Mouse (Mus musculus) midbrain, embryonic 16.5 days (tissue): ENCODE measurements around the gene Junb. TPM values are rescaled to one million over a fixed set of nuclear protein-coding genes. Genes with fewer than 3 reads are reported as not detected.

Experiments used
- ATAC-seq: fragments of 200-750 bp; cut with Nextera tagmentation; 2 replicates; pipeline ENCODE4 v1.8.0; 2017; ENCODE audit warnings: moderate TSS enrichment
- H3K27ac ChIP-seq: fragments of 300-500 bp; sonication (generic); 2 replicates; pipeline ENCODE4 v1.5.1; 2014; ENCODE audit warnings: mild to moderate bottlenecking, low read length, mixed read lengths
- H3K27me3 ChIP-seq: fragments of 300-500 bp; sonication (generic); 2 replicates; pipeline ENCODE4 v1.6.1; 2014; ENCODE audit warnings: low read depth, low read length, mixed read lengths; ENCODE audit not compliant: control insufficient read depth, insufficient read depth
- H3K36me3 ChIP-seq: fragments of 300-500 bp; sonication (generic); 2 replicates; pipeline ENCODE4 v1.6.1; 2014; ENCODE audit warnings: mild to moderate bottlenecking, low read length, moderate library complexity, mixed read lengths; ENCODE audit not compliant: control insufficient read depth, insufficient read depth
- H3K4me1 ChIP-seq: fragments of 300-500 bp; sonication (generic); 2 replicates; pipeline ENCODE4 v1.6.1; 2014; ENCODE audit warnings: mild to moderate bottlenecking, low read length, mixed read lengths; ENCODE audit not compliant: control insufficient read depth, insufficient read depth
- H3K4me2 ChIP-seq: fragments of 300-500 bp; sonication (generic); 2 replicates; pipeline ENCODE4 v1.6.1; 2014; ENCODE audit warnings: mild to moderate bottlenecking, low read length, mixed read lengths
- H3K4me3 ChIP-seq: fragments of 300-500 bp; sonication (generic); 2 replicates; pipeline ENCODE4 v1.5.1; 2014; ENCODE audit warnings: low read depth, mild to moderate bottlenecking, low read length, moderate library complexity, mixed read lengths
- H3K9ac ChIP-seq: fragments of 300-500 bp; sonication (generic); 2 replicates; pipeline ENCODE4 v1.6.1; 2014; ENCODE audit warnings: low read depth, low read length, mixed read lengths
- H3K9me3 ChIP-seq: fragments of 300-500 bp; sonication (generic); replicated peaks from 2 replicates; pipeline ENCODE4 v1.6.1; 2014; ENCODE audit warnings: mild to moderate bottlenecking, low read length, mixed read lengths; ENCODE audit not compliant: control insufficient read depth, poor library complexity, severe bottlenecking
- WGBS: fragments of 180-500 bp; shearing (Covaris S2); extraction: QIAGEN DNeasy Blood & Tissue Kit; methylation state at CpG from one replicate; pipeline ENCODE4 v1.1.7; 2014; 5-methylcytosine and 5-hydroxymethylcytosine counted together
- microRNA-seq: library from miRNA; unstranded; fragments of <30 nt; microRNA quantifications from one replicate; pipeline ENCODE4, GENCODE M21; 2017
- polyA plus RNA-seq: library from polyadenylated mRNA; unstranded; fragments of >200 nt; fragmentation: Nextera tagmentation; extraction: Ambion mirVana; gene quantifications from 2 replicates; pipeline ENCODE4 v1.2.1, GENCODE M21; 2015

Junb gene
- polyA plus RNA-seq, 1 experiment from 2014 or later = 5.3 TPM

- no peaks in the 10 kb centered on the region for H3K27me3 ChIP-seq
- WGBS = 3% methylated on average over 48 of the region's 52 CpGs
- H3K4me1 ChIP-seq = peaks cover 4% of the 10 kb centered on the region
- no peaks in the 10 kb centered on the region for H3K9me3 ChIP-seq
- H3K36me3 ChIP-seq = peaks cover 33% of the 10 kb centered on the region
- peak overlapping the region; percentile 46 for H3K4me2 ChIP-seq
- peak overlapping the region; percentile 21 for H3K4me3 ChIP-seq
- ATAC-seq = peak; percentile 71
- no peak overlapping the region for H3K27ac ChIP-seq
- H3K9ac ChIP-seq = 0 out of 2 replicates have a peak overlapping the region, but pooled peaks have one; percentile 10
Observed at GRCm38 (mm10) chr8:84928456-84929306, 49.8 kb downstream of the Junb start.

GRCm38 (mm10) chr8:84927513-84927912 lies 51.0 kb downstream of the Junb start:
- Histone ChIP-seq H3K27me3 (no peaks in the 10 kb centered on the region), H3K36me3 (peaks cover 39% of the 10 kb centered on the region), H3K9me3 (no peaks in the 10 kb centered on the region), H3K27ac (no peak overlapping the region), H3K4me1 (peaks cover 3% of the 10 kb centered on the region; the same call in 1 of the 2 replicates), H3K4me3 (no peak overlapping the region), H3K9ac (no peak overlapping the region), H3K4me2 (no peak overlapping the region)
- 95% methylated on average over 1 of the region's 1 CpGs for WGBS
- no peak for ATAC-seq

GRCm38 (mm10) chr8:84925557-84925956 lies 53.0 kb downstream of the Junb start:
- H3K27me3 ChIP-seq = no peaks in the 10 kb centered on the region

More at GRCm38 (mm10) chr8:84925557-84925956, 53.0 kb downstream of the Junb start:
- Histone ChIP-seq H3K4me2 (no peak overlapping the region), H3K4me1 (peaks cover 3% of the 10 kb centered on the region; the same call in 1 of the 2 replicates), H3K36me3 (peaks cover 52% of the 10 kb centered on the region), H3K9ac (no peak overlapping the region), H3K27ac (no peak overlapping the region), H3K4me3 (no peak overlapping the region), H3K9me3 (no peaks in the 10 kb centered on the region)
- WGBS = 71% methylated on average over 7 of the region's 7 CpGs
- ATAC-seq = no peak

Small RNA genes lying within 50 kb of the gene (microRNA-seq; reads per million reads assigned to microRNA genes)
- not detected for gene Gm24197

Other genes starting within 250 kb of the Junb start
- gene Nfix, start 178.4 kb downstream of the Junb start, polyA plus RNA-seq = 44.1 and 55.4 TPM in 2 replicates
- gene Dand5, start 155.9 kb downstream of the Junb start, polyA plus RNA-seq = 11.7 and 12.4 TPM in 2 replicates
- gene Gadd45gip1, start 147.2 kb downstream of the Junb start, polyA plus RNA-seq = 35.0 and 37.4 TPM in 2 replicates
- gene Rad23a, start 138.1 kb downstream of the Junb start, polyA plus RNA-seq = 80.7 and 85.6 TPM in 2 replicates
- gene Calr, start 131.8 kb downstream of the Junb start, polyA plus RNA-seq = 662 and 691 TPM in 2 replicates
- gene Farsa, start 121.7 kb downstream of the Junb start, polyA plus RNA-seq = 108 and 113 TPM in 2 replicates
- 27.7 and 33.2 TPM in 2 replicates for gene Syce2, start 106.6 kb downstream of the Junb start, polyA plus RNA-seq
- 33.4 and 36.9 TPM in 2 replicates for gene Gcdh, start 84.8 kb downstream of the Junb start, polyA plus RNA-seq
- 0.28 and 0.98 TPM in 2 replicates for gene Klf1, start 76.8 kb downstream of the Junb start, polyA plus RNA-seq
- gene Dnase2a, start 70.2 kb downstream of the Junb start, polyA plus RNA-seq = 5.0 and 6.1 TPM in 2 replicates
- gene Mast1, start 41.4 kb downstream of the Junb start, polyA plus RNA-seq = 85.7 and 86.1 TPM in 2 replicates
- gene Rtbdn, start 31.7 kb downstream of the Junb start, polyA plus RNA-seq = 2.8 and 3.3 TPM in 2 replicates
- gene Gm49661, start 9.3 kb downstream of the Junb start, polyA plus RNA-seq = not detected in 2 replicates
- 1,134 and 1,161 TPM in 2 replicates for gene Prdx2, start 9.1 kb downstream of the Junb start, polyA plus RNA-seq
- gene Rnaseh2a, start 9.0 kb downstream of the Junb start, polyA plus RNA-seq = 47.9 and 51.3 TPM in 2 replicates
- 39.3 and 43.8 TPM in 2 replicates for gene Hook2, start 11.9 kb upstream of the Junb start, polyA plus RNA-seq
- gene Best2, start 35.8 kb upstream of the Junb start, polyA plus RNA-seq = not detected in 2 replicates
- gene Asna1, start 46.6 kb upstream of the Junb start, polyA plus RNA-seq = 148 and 149 TPM in 2 replicates
- 114 and 120 TPM in 2 replicates for gene Trir, start 48.1 kb upstream of the Junb start, polyA plus RNA-seq
- gene Tnpo2, start 58.2 kb upstream of the Junb start, polyA plus RNA-seq = 65.1 and 73.5 TPM in 2 replicates
- 79.5 and 93.5 TPM in 2 replicates for gene Fbxw9, start 81.3 kb upstream of the Junb start, polyA plus RNA-seq
- gene Gm5741, start 89.3 kb upstream of the Junb start, polyA plus RNA-seq = 1.7 and 3.3 TPM in 2 replicates
- 114 and 120 TPM in 2 replicates for gene Dhps, start 93.0 kb upstream of the Junb start, polyA plus RNA-seq
- 129 and 133 TPM in 2 replicates for gene Wdr83os, start 102.0 kb upstream of the Junb start, polyA plus RNA-seq
- 57.5 and 57.9 TPM in 2 replicates for gene Wdr83, start 102.6 kb upstream of the Junb start, polyA plus RNA-seq
- gene Man2b1, start 104.6 kb upstream of the Junb start, polyA plus RNA-seq = 18.1 and 18.2 TPM in 2 replicates
- gene Zfp791, start 144.4 kb upstream of the Junb start, polyA plus RNA-seq = 4.6 and 5.3 TPM in 2 replicates
- not detected in 2 replicates for gene Cks1brt, start 173.2 kb upstream of the Junb start, polyA plus RNA-seq
- not detected in 2 replicates for gene Olfr371, start 247.3 kb upstream of the Junb start, polyA plus RNA-seq